Mouse (Mus musculus): ENCODE results near the gene G6pdx. TPM values are rescaled to one million over a fixed set of nuclear protein-coding genes. Genes with fewer than 3 reads are reported as not detected.

The G6pdx gene
- polyA plus RNA-seq, 1 experiment = 2.2 TPM

DNA sequence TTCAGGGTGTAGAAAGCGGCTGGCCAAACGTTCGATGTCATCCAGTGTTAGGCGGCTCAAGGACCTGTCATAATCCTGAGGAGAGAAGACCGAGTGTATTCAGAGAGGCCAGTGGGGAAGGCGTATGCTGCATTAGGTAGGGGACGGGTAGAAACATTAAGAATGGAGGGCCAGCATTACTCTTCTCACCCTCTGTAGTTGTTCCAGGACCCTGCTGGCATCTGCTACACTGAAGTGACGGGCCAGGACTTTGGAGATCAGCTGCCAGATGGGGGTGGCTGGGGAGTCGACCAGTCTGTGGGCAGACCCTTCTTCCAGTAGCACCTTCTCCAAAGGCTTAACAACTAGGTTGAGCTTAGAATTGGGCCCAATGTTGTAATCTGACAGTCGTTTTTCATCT, 61.5 kb downstream of the G6pdx start:
- TF ChIP-seq GATA1 (IDR thresholded peaks at IDR 0.05; ENCODE audit: low read length) (no peak), TAL1 (IDR thresholded peaks at IDR 0.05; ENCODE audit: low read length) (no peak)
- Histone ChIP-seq H3K4me3 (replicated peaks) (peak overlapping the region; percentile 83), H3K9me3 (ENCODE audit: control insufficient read depth, low read length) (0 out of 2 replicates have a peak, but pooled peaks cover 2% of the 10 kb centered on the region), H3K27me3 (ENCODE audit: control insufficient read depth) (no peaks in the 10 kb centered on the region; the same call in 1 of the 2 replicates), H3K4me1 (ENCODE audit: control insufficient read depth) (peaks cover 44% of the 10 kb centered on the region), H3K36me3 (ENCODE audit: control insufficient read depth) (peaks cover 33% of the 10 kb centered on the region)

Other genes with a start within 250 kb of the G6pdx start
- 0.80 and 0.87 TPM in 2 replicates for gene Flna, start 179.4 kb downstream of the G6pdx start, polyA plus RNA-seq (2012)
- gene Emd, start 174.5 kb downstream of the G6pdx start, polyA plus RNA-seq (2012) = 2.0 and 2.5 TPM in 2 replicates
- gene Rpl10, start 158.4 kb downstream of the G6pdx start, polyA plus RNA-seq (2012) = 129 and 134 TPM in 2 replicates
- 1.3 and 2.1 TPM in 2 replicates for gene Taz, start 147.3 kb downstream of the G6pdx start, polyA plus RNA-seq (2012)
- gene Dnase1l1, start 146.9 kb downstream of the G6pdx start, polyA plus RNA-seq (2012) = 0.25 and 0.32 TPM in 2 replicates
- 2.6 and 2.8 TPM in 2 replicates for gene Atp6ap1, start 132.1 kb downstream of the G6pdx start, polyA plus RNA-seq (2012)
- 3.4 and 4.0 TPM in 2 replicates for gene Gdi1, start 124.2 kb downstream of the G6pdx start, polyA plus RNA-seq (2012)
- gene Fam50a, start 116.2 kb downstream of the G6pdx start, polyA plus RNA-seq (2012) = 4.8 and 5.6 TPM in 2 replicates
- 0.01 and 0.02 TPM in 2 replicates for gene Plxna3, start 100.1 kb downstream of the G6pdx start, polyA plus RNA-seq (2012)
- 0.85 and 1.0 TPM in 2 replicates for gene Lage3, start 75.6 kb downstream of the G6pdx start, polyA plus RNA-seq (2012)
- gene Ubl4a, start 56.0 kb downstream of the G6pdx start, polyA plus RNA-seq (2012) = 3.5 and 5.0 TPM in 2 replicates
- 0.06 and 0.07 TPM in 2 replicates for gene Slc10a3, start 55.8 kb downstream of the G6pdx start, polyA plus RNA-seq (2012)
- 0.35 and 0.84 TPM in 2 replicates for gene Fam3a, start 35.9 kb downstream of the G6pdx start, polyA plus RNA-seq (2012)
- gene Ikbkg, start 35.9 kb downstream of the G6pdx start, polyA plus RNA-seq (2012) = 1.5 and 2.3 TPM in 2 replicates
- gene Gm6880, start 52.2 kb upstream of the G6pdx start, polyA plus RNA-seq (2012) = not detected in 2 replicates
- gene Olfr1326-ps1, start 145.7 kb upstream of the G6pdx start, polyA plus RNA-seq (2012) = not detected in 2 replicates
- not detected in 2 replicates for gene Olfr1325, start 163.5 kb upstream of the G6pdx start, polyA plus RNA-seq (2012)
- gene Gm5640, start 216.4 kb upstream of the G6pdx start, polyA plus RNA-seq (2012) = not detected in 2 replicates

Data from erythroblast, embryonic 14.5 days (primary cell).